Mouse (Mus musculus) ES-Bruce4 (cell line): ENCODE data around the gene Sco2. TPM values are rescaled to one million over a fixed set of nuclear protein-coding genes. Genes with fewer than 3 reads are reported as not detected.

Experiments used
- H3K27ac ChIP-seq: 2 replicates; pipeline ENCODE4 v1.5.1; 2012; ENCODE audit warnings: low read length, inconsistent platforms; ENCODE audit not compliant: insufficient read depth
- H3K27me3 ChIP-seq: 2 replicates; pipeline ENCODE4 v1.6.1; 2012; ENCODE audit warnings: mild to moderate bottlenecking, low read length, inconsistent platforms; ENCODE audit not compliant: control insufficient read depth, poor library complexity, insufficient read depth, severe bottlenecking
- H3K36me3 ChIP-seq: 2 replicates; pipeline ENCODE4 v1.6.1; 2012; ENCODE audit warnings: inconsistent platforms, mild to moderate bottlenecking, low read length, moderate library complexity; ENCODE audit not compliant: control insufficient read depth, poor library complexity, insufficient read depth, severe bottlenecking
- H3K4me1 ChIP-seq: one replicate; pipeline ENCODE4 v1.8.1; 2011; ENCODE audit warnings: low read length; ENCODE audit not compliant: control insufficient read depth, insufficient read depth
- H3K4me3 ChIP-seq: 2 replicates; pipeline ENCODE4 v1.5.1; 2011; ENCODE audit warnings: low read depth, mild to moderate bottlenecking, low read length
- H3K9ac ChIP-seq: 2 replicates; pipeline ENCODE4 v1.6.1; 2012; ENCODE audit warnings: low read depth, mild to moderate bottlenecking, inconsistent platforms; ENCODE audit not compliant: poor library complexity, severe bottlenecking
- H3K9me3 ChIP-seq: replicated peaks from 2 replicates; pipeline ENCODE4 v1.6.1; 2012; ENCODE audit warnings: mild to moderate bottlenecking, low read length, inconsistent platforms; ENCODE audit not compliant: control insufficient read depth, poor library complexity, insufficient read depth, severe bottlenecking
- CTCF ChIP-seq: IDR thresholded peaks from one replicate; pipeline ENCODE4 v1.8.1; 2011; ENCODE audit warnings: low read depth, low read length
- EP300 ChIP-seq: IDR thresholded peaks from 2 replicates; pipeline ENCODE4 v1.6.1; 2011; ENCODE audit warnings: low read depth, low read length; ENCODE audit not compliant: insufficient read depth
- POLR2A ChIP-seq: IDR thresholded peaks from one replicate; pipeline ENCODE4 v1.8.1; 2011; ENCODE audit warnings: low read length; ENCODE audit not compliant: insufficient read depth
- polyA plus RNA-seq: library from polyadenylated mRNA; stranded (reverse); fragments of >200 nt; gene quantifications from 2 replicates; pipeline ENCODE4 v1.2.4, GENCODE M21; 2011; ENCODE audit warnings: low read depth; ENCODE audit not compliant: missing spikeins, insufficient read depth, insufficient read length

The Sco2 gene
- polyA plus RNA-seq, 1 experiment = 11.0 TPM

DNA sequence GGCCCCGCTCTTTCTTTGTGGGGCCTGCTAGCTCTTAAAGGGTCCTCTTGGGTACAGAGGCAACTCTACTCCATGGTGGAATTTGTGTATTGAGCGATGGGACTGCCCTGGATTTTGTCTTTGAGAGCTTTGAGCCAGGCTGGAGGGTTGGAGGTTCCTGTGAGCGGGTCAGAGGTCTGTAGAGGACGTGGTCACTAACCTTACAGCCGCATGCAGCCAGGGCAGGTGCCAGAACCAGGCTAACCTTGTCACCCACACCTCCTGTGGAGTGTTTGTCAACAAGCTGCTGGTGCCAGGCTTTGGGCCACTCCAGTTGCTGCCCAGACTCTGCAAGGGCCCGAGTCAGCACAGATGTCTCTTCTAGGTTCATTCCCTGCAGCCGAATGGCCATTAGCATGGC is 2.4 kb upstream of the Sco2 start:
- no peaks in the 10 kb centered on the region for H3K27me3 ChIP-seq
- no peak overlapping the region for H3K4me3 ChIP-seq
- no peaks in the 10 kb centered on the region for H3K9me3 ChIP-seq
- TF ChIP-seq EP300 = no peak
- no peak for TF ChIP-seq CTCF
- no peak for TF ChIP-seq POLR2A
- H3K9ac ChIP-seq = no peak overlapping the region
- H3K27ac ChIP-seq = no peak overlapping the region
- H3K4me1 ChIP-seq = no peaks in the 10 kb centered on the region
- peaks cover 16% of the 10 kb centered on the region for H3K36me3 ChIP-seq

DNA sequence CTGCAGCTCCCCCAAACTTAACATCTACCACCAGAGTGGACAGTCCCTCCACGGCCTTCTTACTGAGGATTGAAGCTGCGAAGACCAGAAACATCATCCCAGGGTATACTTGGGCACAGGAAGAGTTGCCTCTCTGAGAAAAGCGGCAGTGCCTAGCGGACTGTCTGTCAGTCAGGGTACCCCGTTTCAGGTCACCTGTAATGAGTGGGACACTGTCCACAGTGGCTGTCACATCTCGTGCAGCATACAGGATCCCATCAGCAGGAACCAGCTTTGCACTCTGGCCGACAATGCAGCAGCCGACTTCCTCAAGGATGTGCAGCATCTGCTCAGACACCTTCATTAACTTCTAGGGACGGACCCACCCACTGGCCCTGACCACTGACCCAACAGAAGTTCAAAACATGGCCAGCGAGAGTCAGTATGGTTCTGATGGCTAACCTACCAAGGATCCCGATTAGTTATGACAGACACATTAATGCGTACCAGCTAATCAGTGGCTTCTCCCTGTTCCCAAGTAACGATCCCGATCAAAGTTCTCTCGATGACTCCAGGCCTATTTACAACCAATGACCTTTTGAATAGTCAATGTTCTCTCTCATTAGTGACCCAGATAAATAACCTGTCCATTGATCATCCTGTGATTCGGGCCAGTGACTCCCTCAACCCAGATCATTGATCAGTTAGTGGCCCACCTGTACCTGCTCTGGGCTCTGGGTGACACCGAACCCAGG is 1.3 kb upstream of the Sco2 start:
- H3K27ac ChIP-seq = no peak overlapping the region
- H3K9me3 ChIP-seq = no peaks in the 10 kb centered on the region
- no peak overlapping the region for H3K9ac ChIP-seq
- H3K4me3 ChIP-seq = no peak overlapping the region
- H3K4me1 ChIP-seq = peaks cover 3% of the 10 kb centered on the region
- no peaks in the 10 kb centered on the region for H3K27me3 ChIP-seq
- peaks cover 26% of the 10 kb centered on the region for H3K36me3 ChIP-seq
- TF ChIP-seq POLR2A (no peak), EP300 (no peak), CTCF (no peak)

DNA sequence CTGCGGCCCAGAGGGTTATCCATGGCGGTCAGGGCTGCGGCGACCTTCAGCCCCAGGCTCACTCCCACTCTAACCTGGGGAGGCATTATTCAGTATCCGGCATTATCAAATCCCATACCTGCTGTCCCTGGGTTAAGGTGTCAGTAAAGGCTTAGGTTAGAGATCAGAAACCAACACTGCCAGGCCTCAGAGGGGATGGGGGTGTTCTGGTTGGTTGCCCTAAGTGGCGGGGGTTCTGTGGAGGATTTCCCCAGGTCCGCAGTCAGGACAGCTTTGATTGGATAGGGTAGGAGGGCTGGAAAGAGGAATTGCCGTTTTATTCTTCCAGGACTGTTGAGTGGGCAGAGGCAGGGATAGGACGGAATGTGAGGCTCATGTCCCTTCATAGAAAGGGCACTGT is 694 bp upstream of the Sco2 start:
- no peak overlapping the region for H3K27ac ChIP-seq
- H3K4me1 ChIP-seq = peaks cover 3% of the 10 kb centered on the region
- no peaks in the 10 kb centered on the region for H3K27me3 ChIP-seq
- TF ChIP-seq CTCF (no peak), POLR2A (no peak)
- H3K36me3 ChIP-seq = peaks cover 32% of the 10 kb centered on the region
- no peaks in the 10 kb centered on the region for H3K9me3 ChIP-seq
- H3K4me3 ChIP-seq = peak overlapping the region; percentile 81
- peak overlapping the region; percentile 68 for H3K9ac ChIP-seq

DNA sequence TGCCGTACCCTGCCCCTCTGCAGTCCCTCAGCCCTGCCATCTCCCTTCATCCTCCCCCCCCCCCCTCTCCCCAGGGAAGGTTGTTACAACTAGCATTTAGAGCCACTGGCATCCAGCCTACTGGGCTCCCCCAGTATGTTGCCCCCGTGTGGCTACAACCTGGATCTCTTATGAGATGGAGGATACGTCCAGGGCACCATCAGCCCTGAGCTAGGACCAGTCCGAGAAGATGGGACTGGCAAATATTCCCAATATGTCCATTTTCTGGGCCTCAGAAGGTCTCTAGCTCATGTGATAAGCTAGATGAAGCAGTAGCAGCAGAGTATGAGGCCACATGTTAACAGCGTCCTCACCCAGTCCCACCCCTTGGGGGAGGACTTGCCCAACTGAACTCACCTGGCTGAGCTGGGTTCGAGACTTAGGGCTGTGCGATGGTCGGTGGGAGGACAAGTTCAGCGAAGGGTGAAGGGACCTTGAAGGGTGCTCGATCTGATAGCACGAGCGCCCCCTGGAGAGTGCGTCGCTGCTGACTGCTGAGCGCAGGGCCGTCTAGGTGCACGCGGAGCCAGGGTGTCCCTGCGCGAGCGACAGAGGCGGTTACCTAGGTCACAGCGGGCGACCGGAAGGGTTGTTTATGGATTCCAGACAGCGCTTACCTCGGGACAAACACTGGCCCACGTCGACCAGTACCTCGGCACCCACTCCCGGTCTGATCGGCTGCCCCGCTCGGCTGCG is 452 bp downstream of the Sco2 start:
- Histone ChIP-seq H3K4me1 (peaks cover 3% of the 10 kb centered on the region), H3K4me3 (peak overlapping the region; percentile 73), H3K27me3 (no peaks in the 10 kb centered on the region), H3K27ac (peak overlapping the region; percentile 34), H3K9me3 (no peaks in the 10 kb centered on the region), H3K36me3 (peaks cover 39% of the 10 kb centered on the region), H3K9ac (peak overlapping the region; percentile 68)
- no peak for TF ChIP-seq POLR2A
- TF ChIP-seq CTCF = peak; percentile 75

DNA sequence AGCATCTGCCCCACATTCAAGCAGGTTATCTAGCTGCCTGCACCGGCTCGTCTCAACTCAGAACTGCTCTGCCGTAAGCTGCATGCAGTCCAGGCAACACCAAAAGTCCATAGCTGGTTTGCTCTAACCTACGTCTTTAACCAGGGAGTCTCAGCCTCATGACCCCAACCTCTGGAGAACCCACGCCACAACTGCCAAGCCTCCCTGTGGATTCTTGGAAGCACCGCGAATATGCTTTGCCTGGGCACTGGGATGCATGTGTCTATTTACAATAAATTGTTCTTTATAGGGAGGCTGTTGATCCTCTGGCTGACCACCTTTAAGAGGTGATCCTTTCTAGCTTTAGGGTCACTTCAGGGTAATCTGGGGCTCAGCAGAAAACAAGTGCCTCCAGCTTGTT is 1.1 kb downstream of the Sco2 start:
- peak overlapping the region; percentile 73 for H3K4me3 ChIP-seq
- peak overlapping the region; percentile 15 for H3K27ac ChIP-seq
- no peaks in the 10 kb centered on the region for H3K27me3 ChIP-seq
- no peaks in the 10 kb centered on the region for H3K9me3 ChIP-seq
- peaks cover 44% of the 10 kb centered on the region for H3K36me3 ChIP-seq
- peaks cover 3% of the 10 kb centered on the region for H3K4me1 ChIP-seq
- H3K9ac ChIP-seq = peak overlapping the region; percentile 68
- TF ChIP-seq POLR2A (no peak), CTCF (no peak), EP300 (no peak)

DNA sequence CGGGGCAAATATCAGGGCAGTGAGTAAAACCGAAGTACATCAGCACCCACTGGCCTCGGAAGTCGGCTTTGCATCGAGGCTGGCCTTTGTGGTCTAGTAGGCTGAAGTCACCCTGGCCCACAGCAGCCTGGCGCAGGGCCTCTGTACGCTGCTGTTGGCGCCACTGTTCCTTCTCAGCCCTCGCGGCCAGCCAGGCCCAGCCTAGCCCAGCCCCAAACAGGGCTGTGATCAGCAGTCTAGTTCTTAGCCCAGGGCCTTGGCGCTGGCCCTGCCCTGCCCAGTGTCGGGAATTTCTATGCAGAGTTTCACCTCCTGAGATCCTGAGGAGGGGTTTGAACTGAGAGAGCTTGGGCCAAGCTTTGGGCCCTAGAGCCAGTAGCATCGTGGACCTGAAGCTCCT is 1.6 kb downstream of the Sco2 start:
- Histone ChIP-seq H3K36me3 (peaks cover 49% of the 10 kb centered on the region), H3K9me3 (no peaks in the 10 kb centered on the region), H3K4me1 (peaks cover 3% of the 10 kb centered on the region), H3K9ac (no peak overlapping the region), H3K27me3 (no peaks in the 10 kb centered on the region), H3K27ac (peak overlapping the region; percentile 71), H3K4me3 (peak overlapping the region; percentile 73; the same call in 1 of the 2 replicates)
- TF ChIP-seq CTCF = no peak
- no peak for TF ChIP-seq POLR2A
- TF ChIP-seq EP300 = no peak
